Mouse (Mus musculus): ENCODE data around the gene Crtac1. TPM values are rescaled to one million over a fixed set of nuclear protein-coding genes. Genes with fewer than 3 reads are reported as not detected.

Crtac1 gene
- polyA plus RNA-seq (2015; fragmentation: Nextera tagmentation; extraction: Ambion mirVana): 29.9 and 33.1 TPM in 2 replicates

- WGBS: under 1% methylated on average over 54 of the region's 88 CpGs
Measured at GRCm38 (mm10) chr19:42431485-42432190, at the start of gene Crtac1. Gene Crtac1 (minus strand): TSS chr19:42431783.

DNA sequence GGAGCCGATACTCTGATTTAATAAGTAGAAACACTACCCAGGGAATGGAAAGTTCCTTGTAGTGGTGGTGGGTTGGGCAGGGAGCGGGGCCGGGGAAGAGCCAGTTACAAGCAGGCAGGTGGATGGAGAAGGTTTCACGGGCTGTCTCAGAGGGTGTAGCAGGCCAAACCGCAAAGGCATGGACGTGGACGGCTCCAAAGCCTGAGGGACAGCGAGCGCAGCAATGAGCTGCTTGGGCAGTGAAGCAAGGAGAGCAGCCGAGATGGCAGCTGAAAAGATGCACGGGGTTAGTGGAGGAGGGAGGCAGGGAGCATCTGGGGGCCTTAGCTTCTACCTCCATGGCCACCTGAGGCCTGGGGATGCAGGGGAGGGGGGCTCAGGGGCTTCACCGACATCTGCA, 46.7 kb upstream of the Crtac1 start:
- Histone ChIP-seq H3K9me3 (no peaks in the 10 kb centered on the region), H3K4me3 (no peak overlapping the region), H3K4me1 (replicated peaks) (peaks cover 10% of the 10 kb centered on the region), H3K27me3 (no peaks in the 10 kb centered on the region), H3K4me2 (no peak overlapping the region), H3K36me3 (no peaks in the 10 kb centered on the region), H3K9ac (peak overlapping the region; percentile 49), H3K27ac (no peak overlapping the region; the same call in 1 of the 2 replicates)
- WGBS: 41% methylated on average over 12 of the region's 12 CpGs
- 0 out of 2 replicates have a peak, but pooled peaks have one; percentile 39 for ATAC-seq (ENCODE audit: low FRiP score)

More at GRCm38 (mm10) chr19:42431485-42432190, at the start of gene Crtac1:
- Histone ChIP-seq H3K4me3 (peak within 1 kb of the TSS; percentile 58), H3K4me1 (replicated peaks) (peaks cover 34% of the 10 kb centered on the region), H3K9me3 (no peaks in the 10 kb centered on the region), H3K36me3 (no peaks in the 10 kb centered on the region), H3K4me2 (peak within 1 kb of the TSS; percentile 68), H3K9ac (peak within 1 kb of the TSS; percentile 87), H3K27me3 (peaks cover 46% of the 10 kb centered on the region), H3K27ac (peak within 1 kb of the TSS; percentile 95)
- ATAC-seq (ENCODE audit: low FRiP score): peak; percentile 94

DNA sequence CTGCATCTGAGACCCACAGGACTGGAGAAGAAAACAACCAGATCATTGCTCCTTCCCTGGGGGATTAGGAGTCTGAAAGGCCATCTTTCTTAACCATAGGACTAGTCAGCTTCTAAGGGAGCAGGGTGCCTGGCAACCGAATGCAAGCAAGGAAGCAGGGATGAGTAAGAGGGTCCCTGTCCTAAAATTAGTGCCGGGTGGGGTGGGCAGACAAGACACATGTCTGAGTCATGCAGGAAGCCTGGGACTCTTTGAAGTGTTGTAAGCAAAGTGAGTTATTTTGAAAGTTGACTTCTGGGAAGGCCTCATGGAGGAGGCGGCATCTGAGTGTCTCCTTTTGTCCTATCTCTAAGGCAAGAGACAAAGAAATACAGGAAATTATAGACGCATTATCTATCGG, 46.2 kb upstream of the Crtac1 start:
- no peak for ATAC-seq (ENCODE audit: low FRiP score)
- no peaks in the 10 kb centered on the region for H3K27me3 ChIP-seq
- no peak overlapping the region for H3K4me3 ChIP-seq
- H3K4me2 ChIP-seq: no peak overlapping the region
- peaks cover 10% of the 10 kb centered on the region for H3K4me1 ChIP-seq (replicated peaks)
- no peaks in the 10 kb centered on the region for H3K36me3 ChIP-seq
- no peak overlapping the region for H3K9ac ChIP-seq
- no peaks in the 10 kb centered on the region for H3K9me3 ChIP-seq
- WGBS: 80% methylated on average over 5 of the region's 5 CpGs
- no peak overlapping the region for H3K27ac ChIP-seq

- WGBS: 40% methylated on average over 11 of the region's 11 CpGs
- no peak for ATAC-seq (ENCODE audit: low FRiP score)
- Histone ChIP-seq H3K4me3 (no peak overlapping the region), H3K4me2 (no peak overlapping the region), H3K27me3 (no peaks in the 10 kb centered on the region), H3K36me3 (no peaks in the 10 kb centered on the region), H3K9ac (no peak overlapping the region), H3K9me3 (no peaks in the 10 kb centered on the region), H3K4me1 (replicated peaks) (peaks cover 9% of the 10 kb centered on the region; the same call in 1 of the 2 replicates), H3K27ac (no peak overlapping the region)
Measured at GRCm38 (mm10) chr19:42472831-42473230, 41.2 kb upstream of the Crtac1 start.

DNA sequence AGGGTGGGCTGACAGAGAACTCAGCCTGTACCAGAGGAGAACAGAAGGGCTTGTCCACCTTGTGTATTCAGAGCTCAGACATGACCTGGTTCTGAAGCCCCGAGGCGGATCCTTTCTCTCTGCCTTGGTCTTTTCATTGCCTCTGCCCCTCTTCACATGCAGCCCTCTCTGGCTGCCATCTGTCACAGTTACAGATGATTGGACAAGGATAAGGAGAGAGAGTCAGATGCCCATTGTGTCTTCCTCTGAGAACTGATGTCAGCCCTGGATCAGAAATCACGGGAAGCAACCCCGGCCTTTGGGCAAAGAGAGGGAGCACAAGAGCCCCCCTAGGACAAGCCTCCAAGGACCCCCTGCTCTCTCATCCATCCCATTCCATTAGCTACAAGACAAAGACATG, 40.0 kb upstream of the Crtac1 start:
- ATAC-seq (ENCODE audit: low FRiP score): no peak
- no peak overlapping the region for H3K4me2 ChIP-seq
- no peaks in the 10 kb centered on the region for H3K27me3 ChIP-seq
- 30% methylated on average over 4 of the region's 4 CpGs for WGBS
- H3K4me1 ChIP-seq (replicated peaks): peaks cover 7% of the 10 kb centered on the region; the same call in 1 of the 2 replicates
- H3K9ac ChIP-seq: no peak overlapping the region
- 0 out of 2 replicates have a peak overlapping the region, but pooled peaks have one; percentile 35 for H3K27ac ChIP-seq
- no peaks in the 10 kb centered on the region for H3K9me3 ChIP-seq
- H3K4me3 ChIP-seq: no peak overlapping the region
- no peaks in the 10 kb centered on the region for H3K36me3 ChIP-seq

GRCm38 (mm10) chr19:42461851-42462250, 30.3 kb upstream of the Crtac1 start:
- no peak for ATAC-seq (ENCODE audit: low FRiP score)
- Histone ChIP-seq H3K27me3 (no peaks in the 10 kb centered on the region), H3K27ac (peak overlapping the region; percentile 52), H3K4me1 (replicated peaks) (peaks cover 14% of the 10 kb centered on the region), H3K4me3 (no peak overlapping the region), H3K9ac (no peak overlapping the region), H3K9me3 (no peaks in the 10 kb centered on the region), H3K4me2 (no peak overlapping the region), H3K36me3 (no peaks in the 10 kb centered on the region)
- WGBS: 43% methylated on average over 6 of the region's 6 CpGs

- no peak for ATAC-seq (ENCODE audit: low FRiP score)
Measured at GRCm38 (mm10) chr19:42461353-42461752, 29.8 kb upstream of the Crtac1 start.

GRCm38 (mm10) chr19:42459512-42459911, 27.9 kb upstream of the Crtac1 start:
- H3K27ac ChIP-seq: no peak overlapping the region
- H3K27me3 ChIP-seq: no peaks in the 10 kb centered on the region
- H3K36me3 ChIP-seq: no peaks in the 10 kb centered on the region
- no peak for ATAC-seq (ENCODE audit: low FRiP score)
- no peak overlapping the region for H3K9ac ChIP-seq
- no peak overlapping the region for H3K4me3 ChIP-seq
- H3K9me3 ChIP-seq: no peaks in the 10 kb centered on the region
- WGBS: 85% methylated on average over 8 of the region's 8 CpGs
- no peak overlapping the region for H3K4me2 ChIP-seq
- peaks cover 14% of the 10 kb centered on the region for H3K4me1 ChIP-seq (replicated peaks)

More at GRCm38 (mm10) chr19:42461353-42461752, 29.8 kb upstream of the Crtac1 start:
- peak overlapping the region; percentile 15; the same call in 1 of the 2 replicates for H3K4me2 ChIP-seq
- WGBS: 48% methylated on average over 9 of the region's 9 CpGs
- H3K27ac ChIP-seq: peak overlapping the region; percentile 52
- H3K36me3 ChIP-seq: no peaks in the 10 kb centered on the region
- H3K27me3 ChIP-seq: no peaks in the 10 kb centered on the region
- 0 out of 2 replicates have a peak overlapping the region, but pooled peaks have one; percentile 19 for H3K9ac ChIP-seq
- no peak overlapping the region for H3K4me3 ChIP-seq
- no peaks in the 10 kb centered on the region for H3K9me3 ChIP-seq
- H3K4me1 ChIP-seq (replicated peaks): peaks cover 14% of the 10 kb centered on the region

GRCm38 (mm10) chr19:42454481-42455236, 23.1 kb upstream of the Crtac1 start:
- H3K4me3 ChIP-seq: no peak overlapping the region
- H3K4me2 ChIP-seq: no peak overlapping the region
- no peak overlapping the region for H3K9ac ChIP-seq
- ATAC-seq (ENCODE audit: low FRiP score): no peak
- 74% methylated on average over 6 of the region's 6 CpGs for WGBS
- no peak overlapping the region for H3K27ac ChIP-seq
- H3K36me3 ChIP-seq: no peaks in the 10 kb centered on the region
- no peaks in the 10 kb centered on the region for H3K4me1 ChIP-seq (replicated peaks)
- H3K9me3 ChIP-seq: no peaks in the 10 kb centered on the region
- H3K27me3 ChIP-seq: no peaks in the 10 kb centered on the region

DNA sequence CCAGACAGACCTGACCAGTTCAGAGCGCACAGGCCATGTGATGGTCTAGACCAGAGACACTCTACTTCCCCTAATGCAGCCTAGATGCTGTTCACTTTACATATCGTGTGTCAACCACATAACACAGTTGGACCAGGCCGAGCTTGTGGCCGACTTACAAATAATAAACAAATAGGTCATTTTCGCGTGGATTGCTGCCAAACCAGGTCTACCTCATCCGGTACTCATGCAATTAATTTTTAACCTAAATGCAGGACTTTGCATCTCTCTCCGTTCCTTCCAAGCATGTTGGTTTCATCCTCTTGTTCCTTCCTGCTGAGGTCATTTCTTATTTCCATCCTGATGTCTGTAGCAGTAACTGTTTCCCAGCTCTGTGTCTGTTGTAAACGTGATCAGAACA, 22.4 kb upstream of the Crtac1 start:
- H3K36me3 ChIP-seq: no peaks in the 10 kb centered on the region
- 91% methylated on average over 9 of the region's 9 CpGs for WGBS
- H3K27me3 ChIP-seq: no peaks in the 10 kb centered on the region
- no peak for ATAC-seq (ENCODE audit: low FRiP score)
- no peaks in the 10 kb centered on the region for H3K4me1 ChIP-seq (replicated peaks)
- no peak overlapping the region for H3K4me2 ChIP-seq
- no peaks in the 10 kb centered on the region for H3K9me3 ChIP-seq
- no peak overlapping the region for H3K27ac ChIP-seq
- H3K9ac ChIP-seq: no peak overlapping the region
- H3K4me3 ChIP-seq: no peak overlapping the region

DNA sequence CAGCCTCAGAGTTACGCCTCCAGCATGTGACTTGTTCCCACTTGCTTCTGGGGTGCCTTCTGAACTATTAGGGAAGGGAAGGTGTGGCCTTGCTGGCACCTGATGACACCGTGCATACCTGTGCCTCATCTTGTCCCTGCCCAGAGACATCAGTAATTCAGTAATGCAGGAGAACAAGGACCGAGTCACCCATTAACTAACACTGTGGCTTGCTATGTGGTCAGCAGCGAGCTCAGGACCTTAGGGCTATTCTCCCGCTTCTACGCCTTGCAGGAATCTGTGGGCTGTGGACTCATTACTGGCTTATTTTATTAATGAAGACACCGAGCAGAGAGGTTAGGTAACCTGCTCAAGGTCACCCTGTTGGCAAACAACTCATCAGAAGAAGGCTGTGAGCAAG, 21.0 kb upstream of the Crtac1 start:
- Histone ChIP-seq H3K4me2 (no peak overlapping the region), H3K27ac (no peak overlapping the region), H3K27me3 (no peaks in the 10 kb centered on the region), H3K4me3 (no peak overlapping the region), H3K36me3 (no peaks in the 10 kb centered on the region), H3K9ac (no peak overlapping the region), H3K4me1 (replicated peaks) (no peaks in the 10 kb centered on the region), H3K9me3 (no peaks in the 10 kb centered on the region)
- 86% methylated on average over 7 of the region's 7 CpGs for WGBS
- no peak for ATAC-seq (ENCODE audit: low FRiP score)

GRCm38 (mm10) chr19:42448539-42448938, 17.0 kb upstream of the Crtac1 start:
- H3K9me3 ChIP-seq: no peaks in the 10 kb centered on the region
- H3K4me3 ChIP-seq: no peak overlapping the region
- H3K9ac ChIP-seq: no peak overlapping the region
- H3K27me3 ChIP-seq: no peaks in the 10 kb centered on the region
- no peaks in the 10 kb centered on the region for H3K4me1 ChIP-seq (replicated peaks)
- WGBS: 96% methylated on average over 10 of the region's 10 CpGs
- ATAC-seq (ENCODE audit: low FRiP score): no peak
- H3K36me3 ChIP-seq: no peaks in the 10 kb centered on the region
- no peak overlapping the region for H3K4me2 ChIP-seq
- H3K27ac ChIP-seq: no peak overlapping the region
